Mouse (Mus musculus) left cerebral cortex, adult 8-10 months (tissue): Measurements from ENCODE around the gene Pcp4l1. TPM values are rescaled to one million over a fixed set of nuclear protein-coding genes. Genes with fewer than 3 reads are reported as not detected.

Source experiments
- DNase-seq, 2 experiments: peaks; one replicate each; pipeline ENCODE4 v3.0.0; 2022; ENCODE audit warnings: low spot score in 2 of 2
- total RNA-seq, 4 experiments: library from RNA; stranded (reverse); gene quantifications; 2 replicates each; pipeline ENCODE4 v1.2.4; 2022

The Pcp4l1 gene
- total RNA-seq, 4 experiments from 2014 or later, result 165 to 185 (median 176) TPM

GRCm38 (mm10) chr1:171221281-171222193 is 25.5 kb upstream of the Pcp4l1 start:
- DNase-seq, result peak in 1 of 2 experiments; percentile 34

GRCm38 (mm10) chr1:171220871-171221270 is 24.8 kb upstream of the Pcp4l1 start:
- peak; percentile 64 to 75 for DNase-seq

- no peak for DNase-seq
Observed at GRCm38 (mm10) chr1:171216241-171216955, 20.3 kb upstream of the Pcp4l1 start.

- DNase-seq, result no peak
Observed at GRCm38 (mm10) chr1:171213801-171214496, 17.9 kb upstream of the Pcp4l1 start, which contains the start of gene Nr1i3. TSS of gene Nr1i3 (plus strand) at chr1:171213970.

- no peak for DNase-seq
Observed at GRCm38 (mm10) chr1:171212854-171213253, 16.8 kb upstream of the Pcp4l1 start.

- no peak for DNase-seq
Observed at GRCm38 (mm10) chr1:171209409-171209808, 13.3 kb upstream of the Pcp4l1 start.

- no peak for DNase-seq
Observed at GRCm38 (mm10) chr1:171205704-171206493, 9.8 kb upstream of the Pcp4l1 start.

GRCm38 (mm10) chr1:171204249-171204644 is 8.2 kb upstream of the Pcp4l1 start:
- no peak for DNase-seq

- no peak for DNase-seq
Observed at GRCm38 (mm10) chr1:171203471-171204248, 7.6 kb upstream of the Pcp4l1 start.

- DNase-seq, result no peak
Observed at GRCm38 (mm10) chr1:171200769-171201168, 4.7 kb upstream of the Pcp4l1 start.

- no peak for DNase-seq
Observed at GRCm38 (mm10) chr1:171199532-171199931, 3.5 kb upstream of the Pcp4l1 start.

GRCm38 (mm10) chr1:171195046-171195822 is 834 bp downstream of the Pcp4l1 start:
- DNase-seq, result no peak

GRCm38 (mm10) chr1:171193911-171194830 is 1.9 kb downstream of the Pcp4l1 start:
- DNase-seq, result no peak

- no peak for DNase-seq
Observed at GRCm38 (mm10) chr1:171193093-171193840, 2.8 kb downstream of the Pcp4l1 start.

GRCm38 (mm10) chr1:171192283-171192682 is 3.8 kb downstream of the Pcp4l1 start:
- DNase-seq, result no peak

- no peak for DNase-seq
Observed at GRCm38 (mm10) chr1:171190832-171191231, 5.2 kb downstream of the Pcp4l1 start.

GRCm38 (mm10) chr1:171189476-171190114 is 6.5 kb downstream of the Pcp4l1 start:
- no peak for DNase-seq
